Mouse (Mus musculus) embryonic fibroblast, embryonic 13.5 days (primary cell): ENCODE results near the gene Kif6.

Source experiments
- CTCF ChIP-seq: IDR thresholded peaks from 2 replicates; pipeline ENCODE4 v1.5.1; 2011; ENCODE audit warnings: mild to moderate bottlenecking, control low read depth, low read length, moderate library complexity, borderline replicate concordance; ENCODE audit not compliant: insufficient read depth
- POLR2A ChIP-seq: IDR thresholded peaks from 2 replicates; pipeline ENCODE4 v1.6.1; 2011; ENCODE audit warnings: low read depth, mild to moderate bottlenecking, control low read depth, low read length, moderate library complexity

DNA sequence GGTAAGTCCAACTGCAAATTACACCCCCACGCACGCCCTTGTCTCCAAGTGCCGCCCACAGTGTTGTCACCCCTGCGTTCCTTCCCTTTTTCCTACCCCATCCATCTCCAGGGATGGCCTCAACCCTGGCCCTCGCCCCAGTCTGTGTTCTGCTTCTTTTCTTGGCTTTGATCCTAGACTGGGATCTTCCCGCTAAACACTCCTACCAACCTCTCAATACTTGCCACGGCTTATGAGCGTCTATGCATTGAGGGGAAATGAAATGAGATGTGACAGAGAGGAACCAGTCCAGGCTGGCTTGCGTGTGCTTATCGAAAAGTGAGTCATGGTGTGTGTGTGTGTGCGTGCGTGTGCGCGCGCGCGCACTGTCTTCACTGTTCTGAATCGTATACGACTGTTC, 141.9 kb downstream of the Kif6 start:
- TF ChIP-seq CTCF, result no peak
- TF ChIP-seq POLR2A, result no peak
